Mouse (Mus musculus): ENCODE measurements at regions not wholly inside any gene's neighbourhood (a gene's known extent, or its start where the extent isn't known, plus 50 kb on each side); places are given as distances from the start of the nearest gene placed in this dataset.
"Not testable (repeated sequence)": the region's sequence is repeated elsewhere in the genome, so short reads cannot be mapped to it uniquely, and the experiment has no call there.

GRCm38 (mm10) chr2:114723971-114724666 is 69.4 kb upstream of the Dph6 start:
- no peak for DNase-seq

- no peak for DNase-seq
These were observed 72.4 kb upstream of the Dph6 start for GRCm38 (mm10) chr2:114727197-114727596.

GRCm38 (mm10) chr2:114734861-114735569 is 80.3 kb upstream of the Dph6 start:
- DNase-seq = no peak

- DNase-seq = peak in 1 of 2 experiments; percentile 4
These were observed 84.9 kb upstream of the Dph6 start for GRCm38 (mm10) chr2:114739421-114740212.

GRCm38 (mm10) chr2:114763276-114763675 is 108.5 kb upstream of the Dph6 start:
- no peak for DNase-seq

GRCm38 (mm10) chr2:114773723-114774122 is 119.0 kb upstream of the Dph6 start:
- not testable (repeated sequence) for DNase-seq

- no peak for DNase-seq
These were observed 119.5 kb upstream of the Dph6 start for GRCm38 (mm10) chr2:114774278-114774677.

GRCm38 (mm10) chr2:114775532-114775931 is 120.8 kb upstream of the Dph6 start:
- peak; percentile 29 to 35 for DNase-seq

- DNase-seq = no peak
These were observed 121.4 kb upstream of the Dph6 start for GRCm38 (mm10) chr2:114776176-114776575.

- DNase-seq = no peak
These were observed 127.7 kb upstream of the Dph6 start for GRCm38 (mm10) chr2:114782450-114782849.

- peak; percentile 24 to 31 for DNase-seq
These were observed 129.4 kb upstream of the Dph6 start for GRCm38 (mm10) chr2:114784191-114784590.

GRCm38 (mm10) chr2:114788251-114788650 is 133.5 kb upstream of the Dph6 start:
- DNase-seq = no peak

- no peak for DNase-seq
These were observed 142.0 kb upstream of the Dph6 start for GRCm38 (mm10) chr2:114796630-114797290.

- no peak for DNase-seq
These were observed 142.5 kb upstream of the Dph6 start for GRCm38 (mm10) chr2:114797291-114797650.

GRCm38 (mm10) chr2:114803241-114803640 is 148.5 kb upstream of the Dph6 start:
- DNase-seq = no peak

GRCm38 (mm10) chr2:114803928-114804327 is 149.2 kb upstream of the Dph6 start:
- DNase-seq = no peak

- no peak for DNase-seq
These were observed 150.8 kb upstream of the Dph6 start for GRCm38 (mm10) chr2:114805436-114806047.

GRCm38 (mm10) chr2:114808046-114808445 is 153.3 kb upstream of the Dph6 start:
- no peak for DNase-seq

GRCm38 (mm10) chr2:114812141-114812902 is 157.6 kb upstream of the Dph6 start:
- DNase-seq = no peak

- DNase-seq = no peak
These were observed 158.1 kb upstream of the Dph6 start for GRCm38 (mm10) chr2:114812903-114813290.

GRCm38 (mm10) chr2:114822657-114823056 is 167.9 kb upstream of the Dph6 start:
- no peak for DNase-seq

GRCm38 (mm10) chr2:114828192-114828591 is 173.4 kb upstream of the Dph6 start:
- no peak for DNase-seq

Data from cerebellum, postnatal 14 days (tissue).